Mouse (Mus musculus) c-Kit-positive CD71-positive TER-119-positive erythroid progenitor cells, embryonic 14.5 days (primary cell): ENCODE measurements at regions not wholly inside any gene's neighbourhood (a gene's known extent, or its start where the extent isn't known, plus 50 kb on each side); places are given as distances from the start of the nearest gene placed in this dataset.
A peak's percentile ranks its signal among the peaks of the same experiment; 100 is the strongest.
"Not testable (repeated sequence)": the region's sequence is repeated elsewhere in the genome, so short reads cannot be mapped to it uniquely, and the experiment has no call there.

Experiments
- DNase-seq: peaks from one replicate; pipeline ENCODE4 v3.0.0-alpha.2; 2013; ENCODE audit warnings: low spot score

DNA sequence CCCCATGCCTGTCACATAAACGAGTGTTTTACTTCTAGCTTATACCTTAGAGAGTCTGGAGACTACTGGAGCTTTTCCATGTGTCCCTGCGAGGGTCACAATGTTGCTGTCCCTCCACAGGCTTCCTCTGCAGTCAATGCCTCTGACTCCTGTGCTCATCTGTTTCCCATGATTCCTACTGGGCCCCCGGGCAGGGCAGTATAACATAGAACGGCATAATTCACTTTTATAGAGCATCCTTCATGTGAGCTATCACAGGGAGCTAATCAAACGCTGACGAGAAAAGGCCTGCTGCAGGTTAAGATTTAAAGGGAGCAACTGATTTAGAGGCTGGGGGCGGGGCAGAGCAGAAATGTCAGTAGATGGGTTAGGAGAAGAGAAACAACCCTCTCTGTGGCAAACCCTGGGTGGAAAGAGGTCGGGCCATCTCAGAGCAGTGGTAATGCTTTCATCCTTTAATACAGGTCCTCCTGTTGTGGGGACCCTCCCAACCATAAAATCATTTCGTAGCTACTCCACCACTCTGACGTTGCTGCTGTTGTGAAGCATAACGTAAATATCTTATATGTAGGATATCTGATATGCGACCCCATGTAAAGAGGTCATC is 168.5 kb upstream of the Cdkn3 start:
- DNase-seq: no peak

DNA sequence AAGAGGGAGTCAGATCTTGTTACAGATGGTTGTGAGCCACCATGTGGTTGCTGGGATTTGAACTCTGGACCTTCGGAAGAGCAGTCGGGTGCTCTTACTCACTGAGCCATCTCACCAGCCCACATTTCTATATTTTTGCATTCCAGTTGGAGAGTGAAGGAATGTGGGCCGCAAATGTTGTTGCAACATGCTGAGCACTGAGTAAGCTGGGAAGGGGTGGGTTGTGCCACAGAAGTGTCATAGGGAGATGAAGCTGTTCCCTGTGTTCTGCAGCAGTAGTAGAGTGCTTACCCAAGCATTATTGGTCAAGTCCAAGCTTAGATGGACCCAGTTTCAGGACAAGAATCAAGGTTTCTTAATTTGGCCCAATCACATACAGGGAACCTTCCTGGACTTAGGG is 169.1 kb upstream of the Cdkn3 start:
- no peak for DNase-seq

DNA sequence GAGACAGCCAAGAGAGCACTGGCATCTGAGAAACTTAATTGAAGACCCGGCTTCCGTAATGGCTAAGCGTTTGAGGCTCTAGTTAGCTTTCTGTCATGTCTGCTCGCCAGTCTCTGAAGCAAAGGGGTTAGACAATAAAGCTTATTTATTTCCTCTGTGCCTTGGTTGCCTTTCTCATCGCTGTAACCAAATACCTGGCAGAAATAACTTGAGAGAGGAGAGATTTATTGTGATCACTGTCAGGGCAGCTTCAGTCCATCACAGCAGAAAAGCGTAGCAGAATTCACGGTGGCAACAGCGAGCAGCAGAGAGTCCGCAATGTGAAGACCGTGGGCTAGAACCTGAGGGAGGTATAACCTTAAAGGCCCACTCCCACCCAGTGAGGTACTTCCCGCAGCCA is 174.2 kb upstream of the Cdkn3 start:
- DNase-seq: no peak

DNA sequence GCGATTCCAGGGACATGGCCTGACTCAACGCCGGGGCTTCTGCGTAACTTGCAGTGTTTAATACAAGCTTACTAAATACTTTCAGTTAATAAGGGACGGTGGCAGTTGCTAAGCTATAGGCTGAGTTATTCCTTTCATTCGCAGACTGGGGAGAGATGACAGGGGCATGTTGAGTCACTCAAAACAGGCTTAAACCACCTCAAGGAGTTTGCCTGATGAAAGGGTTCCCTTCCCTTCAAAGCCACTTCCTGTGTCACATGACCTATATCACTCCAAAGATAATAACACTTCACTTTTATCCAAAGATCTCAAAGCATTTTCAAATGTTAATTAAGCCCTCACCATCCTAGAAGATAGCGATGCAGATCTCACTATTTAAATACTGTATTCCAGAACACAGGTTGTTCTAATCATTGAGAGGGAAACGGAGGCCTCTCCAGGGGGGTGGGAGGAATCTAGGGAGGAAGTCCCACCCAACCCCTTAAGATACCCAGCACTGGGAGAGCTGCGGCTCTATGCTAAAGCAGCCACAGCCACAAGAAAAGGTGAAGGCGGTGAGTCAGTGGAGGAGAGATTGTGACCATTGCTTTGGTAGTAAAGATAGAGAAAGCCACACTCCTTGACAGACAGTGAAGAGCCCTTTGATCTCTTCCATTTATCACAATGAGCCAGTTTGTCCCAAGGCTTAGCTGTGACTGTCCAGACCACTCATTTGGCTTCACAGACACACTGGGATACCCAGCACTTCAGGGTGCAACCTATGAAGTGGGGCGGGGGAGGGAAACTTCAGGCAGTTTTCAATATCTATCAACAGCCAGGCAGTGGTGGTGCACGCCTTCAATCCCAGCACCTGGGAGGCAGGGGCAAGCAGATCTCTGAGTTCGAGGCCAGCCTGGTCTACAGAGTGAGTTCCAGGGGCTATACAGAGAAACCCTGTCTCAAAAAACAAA is 182.0 kb upstream of the Cdkn3 start:
- DNase-seq: no peak

DNA sequence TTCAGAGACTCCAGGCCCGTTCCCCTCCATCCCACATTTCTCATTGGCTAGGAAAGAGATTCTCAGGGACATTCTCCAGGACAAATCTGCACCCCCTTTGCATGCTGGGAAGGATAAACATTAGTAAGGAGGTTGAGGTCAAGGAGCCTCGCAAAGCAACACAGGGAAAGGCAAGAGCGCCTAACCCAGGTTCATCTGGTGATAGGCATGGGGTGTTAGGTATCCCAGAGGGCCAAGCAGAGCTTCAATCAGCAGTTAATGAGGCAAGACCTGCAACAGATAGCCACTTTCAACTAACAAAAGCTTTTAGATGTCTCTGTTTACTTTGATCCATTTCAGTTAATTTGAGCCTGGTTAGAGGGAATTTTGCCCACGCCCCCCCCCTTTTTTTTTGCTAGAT is 184.5 kb upstream of the Cdkn3 start:
- DNase-seq: no peak

DNA sequence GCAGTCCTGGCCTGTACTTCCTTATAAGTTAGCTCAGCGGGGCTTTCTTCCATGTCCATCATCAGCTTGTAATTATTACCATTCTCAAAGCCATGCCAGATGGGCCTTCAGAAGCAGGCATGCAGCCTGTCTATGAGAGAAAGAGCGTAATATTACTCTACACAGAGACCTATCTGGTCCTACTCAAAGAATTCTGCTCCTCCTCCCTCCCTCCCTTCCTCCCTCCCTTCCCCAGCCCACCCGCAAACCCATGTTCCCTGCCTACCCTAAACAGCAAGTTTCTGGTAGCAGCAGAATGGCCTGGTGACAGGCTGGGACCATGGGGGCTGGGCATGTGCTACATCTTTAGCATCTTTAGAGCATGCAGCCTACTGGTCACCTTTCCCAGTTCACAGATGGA is 184.9 kb upstream of the Cdkn3 start:
- DNase-seq: no peak

DNA sequence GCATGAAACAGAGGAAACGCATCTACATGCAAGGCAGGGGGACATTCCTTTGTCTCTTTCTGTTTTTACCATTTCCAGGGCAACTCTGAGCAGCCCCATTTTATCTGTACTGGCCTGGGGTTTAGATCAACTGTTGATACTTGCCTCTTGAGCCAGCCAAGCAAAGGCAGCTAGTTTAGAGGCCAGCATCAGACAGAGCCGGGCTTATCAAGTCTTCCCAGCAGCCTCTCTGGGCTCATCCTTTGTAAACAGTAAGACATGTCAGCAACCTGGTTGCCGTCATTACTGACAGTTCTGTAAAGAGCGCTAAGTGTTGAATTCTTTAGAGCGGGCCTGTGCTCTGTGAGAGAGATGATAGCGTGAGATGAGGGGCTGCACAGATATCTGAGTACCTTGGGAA is 182.9 kb upstream of the Bmp4 start:
- peak; percentile 36 for DNase-seq

DNA sequence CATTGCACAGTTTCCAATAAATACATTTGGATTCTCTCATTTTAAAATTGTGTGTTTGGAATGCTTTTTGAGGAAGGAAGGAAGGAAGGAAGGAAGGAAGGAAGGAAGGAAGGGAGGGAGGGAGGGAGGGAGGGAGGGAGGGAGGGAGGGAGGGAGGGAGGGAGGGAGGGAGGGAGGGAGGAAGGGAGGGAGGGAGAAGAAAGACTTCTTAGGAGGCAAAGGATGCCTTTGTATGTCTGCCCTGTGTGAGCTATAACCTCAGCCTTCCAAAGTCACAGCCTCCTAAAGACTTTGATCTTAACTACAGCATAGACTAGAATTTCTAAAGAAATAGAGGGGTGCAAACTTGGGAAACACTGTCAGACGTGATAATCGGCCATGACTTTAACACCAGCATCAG is 182.5 kb upstream of the Bmp4 start:
- not testable (repeated sequence) for DNase-seq

DNA sequence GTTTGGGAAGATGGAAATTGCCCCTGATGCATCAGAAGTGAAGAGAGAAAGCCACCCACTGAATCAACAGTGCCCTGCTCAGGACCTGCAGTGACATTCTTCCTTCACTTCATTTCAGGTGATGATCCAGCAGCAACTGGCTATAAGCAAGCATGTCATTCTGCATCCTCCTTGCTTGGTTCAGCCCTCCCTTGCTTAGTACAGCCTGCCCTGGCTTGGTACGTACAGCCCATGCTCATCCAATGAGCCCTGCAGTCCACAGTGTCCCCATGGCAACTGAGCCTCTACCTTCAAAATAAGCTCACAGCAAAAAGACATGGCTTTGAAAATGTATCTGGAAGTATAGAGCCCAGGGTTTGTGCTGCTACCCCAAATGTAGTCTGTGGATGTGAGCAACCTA is 181.4 kb upstream of the Bmp4 start:
- DNase-seq: no peak

DNA sequence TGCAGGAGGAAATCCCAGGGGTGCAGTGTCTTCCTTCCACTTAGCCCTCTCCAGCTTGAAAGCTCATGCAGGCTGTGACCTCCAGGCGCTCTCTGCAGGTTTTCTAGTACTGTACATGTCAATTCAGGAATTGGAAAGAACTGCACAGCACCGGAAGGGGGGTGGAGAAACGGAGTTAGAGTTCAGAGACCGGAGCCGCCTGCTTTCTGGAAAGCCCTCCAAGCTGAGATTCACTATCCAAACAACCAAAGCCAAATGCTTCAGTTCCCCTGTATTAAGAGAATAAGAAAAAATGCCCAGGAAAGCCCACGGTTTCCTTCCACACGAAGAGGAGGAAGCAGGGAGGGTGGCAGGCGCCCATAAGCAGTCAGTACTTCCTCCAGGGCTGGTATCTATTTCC is 178.8 kb upstream of the Bmp4 start:
- DNase-seq: no peak

DNA sequence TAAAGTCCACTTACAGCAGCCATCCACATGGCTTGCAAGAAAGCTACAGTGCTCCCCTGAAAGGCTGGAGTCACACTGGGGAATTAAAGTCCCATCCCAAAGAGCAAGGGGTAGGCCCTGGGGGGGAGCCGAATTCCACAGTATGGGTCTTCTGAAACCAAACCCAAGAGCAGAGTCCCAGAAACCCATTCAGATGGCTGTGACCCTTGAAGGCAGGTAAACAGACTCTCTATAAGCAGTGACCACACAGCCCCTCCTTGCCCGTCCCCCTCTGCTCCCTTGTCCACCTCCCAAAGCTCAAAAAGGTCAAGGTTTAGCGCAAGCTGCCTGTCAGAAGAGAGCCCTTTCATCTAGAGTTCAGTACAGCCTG is 176.9 kb upstream of the Bmp4 start:
- DNase-seq: no peak

DNA sequence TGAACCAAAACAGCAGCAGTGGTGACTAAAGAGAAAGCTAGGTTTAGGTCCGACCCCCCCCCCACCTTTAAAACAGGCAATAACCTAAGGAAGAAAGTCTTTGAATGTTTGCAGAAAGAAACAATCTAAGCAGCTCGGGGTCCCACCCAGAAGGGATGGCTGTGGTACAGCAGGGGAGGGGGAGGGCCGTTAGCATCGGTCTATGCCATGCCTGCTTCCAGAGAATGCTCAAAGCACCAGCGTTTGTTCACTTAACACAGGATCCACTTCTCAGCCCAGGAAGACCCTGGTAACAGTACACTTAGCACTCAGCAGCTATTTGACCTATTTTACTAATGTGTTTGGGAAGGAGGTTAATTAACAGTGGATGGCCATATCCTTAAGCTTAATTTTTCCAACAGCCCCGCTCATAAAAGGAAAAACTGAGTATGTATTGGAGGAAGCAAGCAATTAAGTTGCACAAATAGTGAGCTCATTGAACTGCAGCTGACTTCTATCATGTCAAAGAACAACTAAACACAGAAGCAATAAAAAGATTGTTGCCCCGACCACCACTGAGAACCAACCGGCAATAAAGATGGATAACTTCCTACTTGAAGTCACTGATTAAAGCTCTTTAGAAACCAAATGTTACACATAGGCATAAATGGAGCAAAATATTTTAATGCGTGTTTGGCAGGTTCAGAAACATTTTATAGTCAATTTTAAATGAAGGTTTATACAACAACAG is 176.4 kb upstream of the Bmp4 start:
- DNase-seq: no peak

DNA sequence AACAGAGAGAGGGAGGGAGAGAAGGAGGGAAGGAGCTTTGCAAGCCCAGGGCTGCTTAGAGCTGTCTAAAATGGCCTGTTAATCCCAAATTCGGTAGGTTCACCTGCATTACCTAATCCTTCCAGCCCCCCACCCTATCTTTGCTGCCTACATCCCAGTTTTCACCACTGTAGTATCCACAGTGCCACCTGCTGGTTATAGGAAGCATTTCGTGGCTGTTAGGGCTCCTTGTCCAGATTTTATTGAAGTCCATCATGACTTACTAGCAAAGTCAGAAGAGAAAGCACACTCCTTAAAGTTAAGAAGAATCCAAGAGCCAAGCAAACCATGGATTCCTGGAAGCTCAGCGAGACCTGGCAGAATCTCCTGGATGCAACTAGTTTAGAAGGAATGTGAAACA is 174.5 kb upstream of the Bmp4 start:
- peak; percentile 46 for DNase-seq

DNA sequence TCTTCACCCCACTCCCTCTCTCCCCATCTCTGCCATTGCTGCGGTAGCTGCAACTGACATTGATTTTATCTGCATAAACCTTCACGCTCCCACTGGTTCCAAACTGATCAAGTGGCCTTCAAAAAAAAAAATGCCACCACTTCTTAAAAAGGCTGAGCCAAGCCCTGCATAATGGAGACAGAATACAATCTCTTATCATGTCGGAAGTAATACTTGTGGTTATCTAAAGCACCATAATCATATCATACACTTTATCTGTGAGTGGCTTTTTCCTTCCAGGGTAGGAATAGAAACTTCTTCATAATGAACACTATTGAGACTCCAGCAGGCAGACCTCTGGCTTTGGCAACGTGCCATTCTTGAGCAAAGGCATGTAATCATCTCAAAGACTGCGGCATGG is 171.5 kb upstream of the Bmp4 start:
- DNase-seq: no peak

DNA sequence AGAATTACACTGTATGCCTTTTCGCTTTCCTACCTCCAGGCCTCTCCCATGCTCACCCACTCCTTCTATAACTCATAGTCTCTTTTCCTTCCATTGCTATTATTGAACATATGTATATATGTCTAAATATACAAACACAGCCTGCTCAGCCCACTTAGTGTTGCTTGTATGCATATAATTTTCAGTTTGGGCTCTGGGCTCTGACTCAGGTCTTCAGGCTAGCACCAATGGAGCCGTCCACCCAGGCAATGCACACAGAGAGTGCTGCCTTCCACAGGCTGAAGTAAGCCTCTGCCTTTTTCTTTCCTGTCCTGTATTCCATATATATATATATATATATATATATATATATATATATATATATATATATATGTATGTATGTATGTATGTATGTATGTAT is 162.8 kb upstream of the Bmp4 start:
- no peak for DNase-seq

DNA sequence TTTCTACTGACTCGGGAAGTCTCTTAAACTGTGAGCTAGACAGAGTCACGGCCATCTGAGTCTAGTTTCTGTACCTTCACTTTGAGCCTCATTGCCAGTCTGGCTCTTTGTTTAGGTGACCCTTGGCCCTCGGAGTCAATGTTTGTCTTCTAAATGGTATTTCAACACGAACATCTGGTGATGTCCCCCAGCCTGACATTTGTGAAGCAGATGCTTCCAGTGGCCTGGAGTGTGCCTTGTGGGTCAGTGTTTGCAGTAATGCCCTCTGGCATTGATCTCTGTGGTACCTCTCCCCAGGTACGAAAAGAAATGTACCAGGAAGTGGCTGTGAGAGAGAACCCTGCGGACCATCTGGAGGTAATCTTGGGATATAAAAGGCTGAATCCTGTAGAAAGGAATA is 155.7 kb upstream of the Bmp4 start:
- DNase-seq: no peak

DNA sequence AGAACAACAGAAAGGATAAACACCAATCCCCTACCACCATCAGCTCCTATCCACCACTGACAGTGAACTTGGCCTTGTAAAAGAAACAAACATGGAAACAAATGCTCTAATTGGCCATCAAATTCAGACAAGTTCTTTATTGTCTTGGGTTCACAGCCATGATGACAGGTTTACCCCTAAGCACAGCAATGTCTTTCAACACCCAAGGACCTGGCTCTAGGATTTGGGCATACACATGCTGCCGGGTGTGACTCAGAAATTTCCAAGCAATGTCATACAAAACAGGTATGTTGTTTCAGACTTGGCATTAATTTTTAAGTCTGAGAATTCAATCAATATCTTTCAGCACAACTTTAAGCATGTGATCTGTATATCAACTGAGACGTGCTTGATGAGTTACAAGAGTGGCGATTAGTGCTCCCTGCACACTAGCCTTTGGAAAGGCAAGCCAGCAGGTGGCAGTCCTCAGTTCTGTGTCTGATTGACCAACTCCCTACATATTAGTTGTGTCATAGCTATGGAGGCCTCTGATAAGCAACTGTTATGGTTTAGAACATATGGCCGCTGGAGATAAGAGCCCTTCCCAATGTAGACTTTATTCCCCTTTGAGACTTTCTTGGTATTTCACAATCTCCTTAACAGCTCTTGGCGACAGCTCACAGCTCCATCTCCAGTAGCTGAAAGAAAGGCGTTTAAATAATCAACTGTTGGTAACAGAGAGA is 149.2 kb upstream of the Bmp4 start:
- DNase-seq: peak; percentile 90

DNA sequence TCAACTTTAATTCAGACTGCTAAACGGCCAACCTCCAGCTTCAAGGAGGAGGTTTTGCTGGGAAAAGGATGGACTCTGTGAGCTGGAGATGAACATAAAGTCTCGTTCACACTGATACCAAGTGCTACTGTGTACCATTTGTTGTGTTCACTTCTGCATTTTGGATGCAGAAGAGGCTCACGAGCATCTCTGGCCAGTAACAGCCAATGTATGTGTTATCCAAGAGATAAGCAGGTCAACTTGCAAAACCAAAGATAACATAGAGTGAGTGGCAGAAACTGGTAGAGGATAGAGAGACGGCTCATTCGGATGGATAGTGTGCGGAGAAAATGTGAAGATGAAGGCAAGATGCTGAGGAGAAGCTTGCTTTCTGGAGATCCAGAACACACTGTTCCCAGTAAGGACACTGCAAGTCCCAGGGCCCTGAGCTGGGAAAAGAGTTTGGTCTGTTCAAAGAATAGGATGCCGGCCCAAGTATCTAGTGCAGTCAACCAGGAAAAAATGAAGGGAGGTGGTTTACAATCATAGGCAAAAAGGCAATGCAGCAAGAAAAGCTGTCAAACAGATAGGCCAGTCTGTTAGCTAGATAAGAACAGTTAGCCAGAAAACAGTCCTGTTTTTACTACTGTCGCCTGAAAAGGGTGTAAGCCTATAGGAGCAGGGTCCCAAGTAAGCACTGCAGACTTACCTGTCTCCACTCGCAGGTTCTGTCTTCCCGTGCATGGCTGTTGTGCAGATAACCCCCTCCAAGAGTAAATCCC is 145.7 kb upstream of the Bmp4 start:
- DNase-seq: peak; percentile 19

DNA sequence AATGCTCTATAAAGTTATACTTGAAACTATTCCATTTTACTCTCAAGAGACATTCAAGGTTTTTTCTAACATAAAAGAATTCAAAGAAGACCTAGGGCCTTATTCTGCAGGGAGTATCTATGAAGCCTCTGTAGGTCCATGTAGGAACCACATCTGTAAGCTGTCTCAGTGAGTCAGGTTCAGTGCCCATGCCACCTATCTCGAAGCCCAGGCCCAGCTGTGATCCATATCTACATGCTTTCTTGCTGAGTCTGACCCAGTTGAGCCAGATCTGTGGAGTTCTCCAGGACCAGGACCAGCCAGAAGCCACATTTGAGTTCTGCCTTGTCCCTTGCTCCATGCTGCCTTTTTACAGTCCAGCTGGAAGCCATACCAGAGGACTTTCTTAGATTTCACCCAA is 142.2 kb upstream of the Bmp4 start:
- DNase-seq: no peak

DNA sequence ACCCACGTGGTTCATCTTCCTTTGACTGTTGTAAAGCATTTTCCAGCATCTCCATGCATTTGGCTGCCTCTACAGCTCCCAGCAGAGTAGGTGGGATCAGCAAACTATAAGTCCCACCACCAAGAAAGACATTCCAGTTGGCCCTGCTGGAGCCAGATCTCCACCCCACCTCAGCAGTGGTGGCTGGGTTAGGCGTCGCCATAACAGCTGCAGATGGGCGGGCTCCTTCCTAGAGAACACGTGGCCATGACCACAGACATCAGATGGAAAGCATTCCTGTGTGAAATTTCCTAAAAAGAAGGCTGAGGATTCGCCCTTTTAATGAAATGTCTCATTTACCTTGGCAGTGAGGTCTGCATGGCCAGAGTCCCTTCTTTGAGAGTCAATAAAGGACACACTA is 140.0 kb upstream of the Bmp4 start:
- DNase-seq: no peak

DNA sequence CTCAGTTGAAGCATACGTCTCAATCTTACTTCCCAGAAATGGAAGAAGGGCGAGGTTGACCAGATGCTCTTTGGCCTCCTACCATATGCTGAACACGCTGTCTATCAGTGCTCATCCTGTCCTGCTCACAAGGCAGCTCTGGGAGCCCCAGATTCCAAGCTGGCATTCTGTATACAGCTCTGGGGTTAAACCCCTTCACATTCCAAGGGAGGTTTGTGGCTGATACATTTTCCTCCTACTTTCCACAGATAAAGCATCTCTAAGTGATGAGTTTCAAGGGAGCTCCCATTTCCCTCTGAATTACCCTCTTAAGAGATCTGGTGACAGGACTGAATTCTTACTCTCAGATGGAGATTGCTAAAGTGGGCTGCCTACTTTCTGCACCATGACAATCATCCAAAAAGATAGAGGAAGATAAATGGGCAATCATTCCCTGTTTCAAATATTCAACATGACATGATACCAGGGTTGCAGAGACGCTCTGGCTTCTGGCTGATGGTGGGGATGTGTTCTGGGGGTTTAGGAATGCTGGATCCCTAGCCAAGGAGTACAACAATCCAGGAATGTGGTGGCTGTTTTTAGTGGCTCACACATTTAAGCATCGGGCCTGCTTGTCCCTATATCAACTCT is 138.7 kb upstream of the Bmp4 start:
- DNase-seq: no peak
